ENCODE assay signal across 12 mouse cellular contexts in genomic region chr2:150735756-150736576, GRCm38 (mm10). TPM values are rescaled to one million over a fixed set of nuclear protein-coding genes. Genes with fewer than 3 reads are reported as not detected.
DNase-seq lines count a peak whose midpoint lies in the region; ATAC-seq and TF ChIP-seq lines count a peak whose summit lies in the region.
"Had no signal": no experiment of that assay in that cellular context is flagged by ENCODE, and none has a peak within 500 bp of the region (broad histone marks: within the 10 kb centered on the region; RNA-seq: fewer than 3 reads in every experiment).

No protein-coding gene starts in this region.

- no peak overlapping the region for H3K9ac ChIP-seq in CH12.LX (ENCODE audit: insufficient read depth, low read depth)
- H3K9ac ChIP-seq in forebrain, embryonic 16.5 days (replicated peaks; ENCODE audit: low read depth, low read length), result no peak overlapping the region
- H3K9ac ChIP-seq in midbrain, embryonic 13.5 days (replicated peaks), result no peak overlapping the region
- no peak overlapping the region for H3K9ac ChIP-seq in heart, adult 2 months (ENCODE audit: low read depth, low read length)

- H3K4me2 ChIP-seq in CH12.LX (ENCODE audit: insufficient read depth, low read depth, poor library complexity, severe bottlenecking), result no peak overlapping the region
- H3K4me2 ChIP-seq in forebrain, embryonic 16.5 days (ENCODE audit: low read length), result 0 out of 2 replicates have a peak overlapping the region, but pooled peaks have one; percentile 29
- peak overlapping the region; percentile 32 for H3K4me2 ChIP-seq in midbrain, embryonic 13.5 days (replicated peaks)

- in situ Hi-C loops in CH12.LX (cut with MboI; ENCODE audit: low pct_ligation_motif_present, low pct_unique_long_range_greater_than_20kb, low sequenced_read_pairs), result no loop called here

- ATAC-seq in forebrain, embryonic 16.5 days, result peak; percentile 93
- ATAC-seq in midbrain, embryonic 13.5 days, result peak; percentile 96

- intact Hi-C loops in heart, adult 2 months (cut with DNase I), result no loop called here

- no peak for DNase-seq in CH12.LX (ENCODE audit: extremely low read depth)
- peak; percentile 91 for DNase-seq in brain, embryonic 14.5 days (ENCODE audit: low read depth)
- DNase-seq in adrenal gland, postnatal 14 days, result no peak
- DNase-seq in gastrocnemius, adult 18-20 months (ENCODE audit: low spot score), result no peak
- no peak for DNase-seq in adrenal gland, adult 2 months
- no peak for DNase-seq in heart, adult 2 months

- peaks cover 0 to 5% of the 10 kb centered on the region in 2 experiments; a peak in 1 of 4 replicates for H3K4me1 ChIP-seq in CH12.LX (ENCODE audit: control insufficient read depth in 1 of 2, insufficient read depth in 2 of 2)
- peaks cover 4% of the 10 kb centered on the region; the same call in 1 of the 2 replicates for H3K4me1 ChIP-seq in forebrain, embryonic 16.5 days (replicated peaks; ENCODE audit: control insufficient read depth, insufficient read depth, low read length)
- H3K4me1 ChIP-seq in midbrain, embryonic 13.5 days (replicated peaks), result peaks cover 7% of the 10 kb centered on the region
- H3K4me1 ChIP-seq in heart, adult 2 months (ENCODE audit: control insufficient read depth, insufficient read depth, low read length), result no peaks in the 10 kb centered on the region

- H3K27me3 ChIP-seq in CH12.LX (replicated peaks), result peaks cover 5% of the 10 kb centered on the region
- H3K27me3 ChIP-seq in forebrain, embryonic 16.5 days (replicated peaks; ENCODE audit: control insufficient read depth, insufficient read depth, low read length), result no peaks in the 10 kb centered on the region
- H3K27me3 ChIP-seq in midbrain, embryonic 13.5 days, result no peaks in the 10 kb centered on the region
- H3K27me3 ChIP-seq in heart, adult 2 months (ENCODE audit: control insufficient read depth, insufficient read depth, low read length), result no peaks in the 10 kb centered on the region

- dilution Hi-C loops in CH12.LX (cut with MboI; ENCODE audit: extremely low pct_ligation_motif_present, extremely low pct_unique_long_range_greater_than_20kb, low sequenced_read_pairs), result no loop called here

- no peak for TF ChIP-seq EP300 in CH12.LX (IDR thresholded peaks at IDR 0.05; ENCODE audit: low read length)
- TF ChIP-seq EP300 in heart, adult 2 months (IDR thresholded peaks at IDR 0.05; ENCODE audit: insufficient read depth, low read depth, low read length), result no peak

- no peak for TF ChIP-seq RAD21 in CH12.LX (IDR thresholded peaks at IDR 0.05; ENCODE audit: low read depth, low read length)

- H3K79me2 ChIP-seq in CH12.LX (replicated peaks; ENCODE audit: control insufficient read depth, extremely low read depth, insufficient read depth, poor library complexity, severe bottlenecking), result no peaks in the 10 kb centered on the region
- no peaks in the 10 kb centered on the region for H3K79me2 ChIP-seq in heart, adult 2 months (replicated peaks; ENCODE audit: control insufficient read depth, insufficient read depth, low read length)

- whole genome bisulfite sequencing in forebrain, embryonic 16.5 days, result 4% methylated on average over 11 of the region's 11 CpGs
- 21% methylated on average over 11 of the region's 11 CpGs for WGBS in midbrain, embryonic 13.5 days
- WGBS in heart, adult 2 months, result 72% methylated on average over 11 of the region's 11 CpGs

- H3K36me3 ChIP-seq in CH12.LX (replicated peaks in 1 of 2; ENCODE audit: control insufficient read depth in 1 of 2, insufficient read depth in 1 of 2, low read length in 1 of 2), result no peaks in the 10 kb centered on the region
- H3K36me3 ChIP-seq in forebrain, embryonic 16.5 days (ENCODE audit: control insufficient read depth, insufficient read depth), result no peaks in the 10 kb centered on the region
- H3K36me3 ChIP-seq in midbrain, embryonic 13.5 days, result no peaks in the 10 kb centered on the region
- no peaks in the 10 kb centered on the region for H3K36me3 ChIP-seq in heart, adult 2 months (ENCODE audit: control insufficient read depth, insufficient read depth, low read length)

- H3K9me3 ChIP-seq in CH12.LX (replicated peaks; ENCODE audit: low read length), result no peaks in the 10 kb centered on the region
- no peaks in the 10 kb centered on the region for H3K9me3 ChIP-seq in forebrain, embryonic 16.5 days (ENCODE audit: control insufficient read depth, low read length)
- H3K9me3 ChIP-seq in midbrain, embryonic 13.5 days, result no peaks in the 10 kb centered on the region

- peak in 1 of 2 experiments; percentile 16; a peak in 1 of 4 replicates for TF ChIP-seq CTCF in CH12.LX (conservative IDR thresholded peaks at IDR 0.05 in 1 of 2, IDR thresholded peaks at IDR 0.05 in 1 of 2; ENCODE audit: low read depth in 2 of 2, low read length in 2 of 2)
- peak; percentile 12; the same call in 1 of the 2 replicates for TF ChIP-seq CTCF in brain, embryonic 14.5 days (IDR thresholded peaks at IDR 0.05; ENCODE audit: borderline replicate concordance, extremely low read depth, insufficient read depth, insufficient read length)
- TF ChIP-seq CTCF in heart, adult 2 months (IDR thresholded peaks at IDR 0.05), result no peak

- H3K27ac ChIP-seq in CH12.LX (ENCODE audit: insufficient read depth, low read depth), result no peak overlapping the region
- peak overlapping the region; percentile 54; the same call in 1 of the 2 replicates for H3K27ac ChIP-seq in forebrain, embryonic 16.5 days (ENCODE audit: low read length)
- H3K27ac ChIP-seq in midbrain, embryonic 13.5 days, result no peak overlapping the region
- no peak overlapping the region for H3K27ac ChIP-seq in heart, adult 2 months
- H3K27ac ChIP-seq: macrophage had no signal

- no peak for TF ChIP-seq POLR2A in CH12.LX (IDR thresholded peaks at IDR 0.05; ENCODE audit: low read depth, low read length)
- no peak for TF ChIP-seq POLR2A in brain, embryonic 14.5 days (IDR thresholded peaks at IDR 0.05; ENCODE audit: borderline replicate concordance, extremely low read depth, insufficient read depth, insufficient read length, poor library complexity, severe bottlenecking)
- TF ChIP-seq POLR2A in heart, adult 2 months (IDR thresholded peaks at IDR 0.05; ENCODE audit: insufficient read depth, low read depth, low read length), result no peak

- no peak overlapping the region for H3K4me3 ChIP-seq in CH12.LX (replicated peaks in 1 of 3; ENCODE audit: low read depth in 2 of 3, low read length in 2 of 3, poor library complexity in 1 of 3)
- no peak overlapping the region for H3K4me3 ChIP-seq in forebrain, embryonic 16.5 days (replicated peaks; ENCODE audit: low read length)
- H3K4me3 ChIP-seq in midbrain, embryonic 13.5 days (replicated peaks), result no peak overlapping the region
- no peak overlapping the region for H3K4me3 ChIP-seq in heart, adult 2 months

TF ChIP-seq in CH12.LX, 34 proteins besides CTCF, POLR2A, EP300 and RAD21:
- TF ChIP-seq SMC3 (IDR thresholded peaks at IDR 0.05; ENCODE audit: low read depth, low read length) (peak; percentile 21; the same call in 1 of the 2 replicates), NELFE (IDR thresholded peaks at IDR 0.05; ENCODE audit: low read depth, low read length) (no peak)

RNA-seq across cellular contexts. Expression of gene Entpd6, which starts 12.9 kb away (rescaled TPM):
- total RNA-seq in CH12.LX (2012; rRNA removed) (35.5 and 36.4 TPM in 2 replicates), CH12.LX (2014; rRNA removed) (30.6 and 33.5 TPM in 2 replicates)
- 44.5 and 45.5 TPM in 2 replicates for polyA plus RNA-seq in CH12.LX (2012; ENCODE audit: insufficient read length, low read depth)
- 52.0 and 52.8 TPM in 2 replicates for polyA plus RNA-seq in brain, embryonic 14.5 days (2012; rRNA removed)
- polyA plus RNA-seq in forebrain, embryonic 16.5 days (2015; fragmentation: Nextera tagmentation; extraction: Ambion mirVana), result 51.4 and 62.3 TPM in 2 replicates
- 43.0 and 47.6 TPM in 2 replicates for polyA plus RNA-seq in midbrain, embryonic 13.5 days (2015; fragmentation: Nextera tagmentation; extraction: Ambion mirVana)
- 11.3 and 12.1 TPM in 2 replicates for total RNA-seq in adrenal gland, postnatal 14 days (2021)
- 1 to 10 TPM; 8.0 to 8.8 TPM for total RNA-seq in gastrocnemius, adult 18-20 months (2021)
- 10 to 100 TPM in 1 of 2 experiments, 1 to 10 TPM in 1; 9.9 to 11.5 TPM for total RNA-seq in adrenal gland, adult 2 months (2021)
- polyA plus RNA-seq in adrenal gland, adult 2 months (2012; rRNA removed), result 13.3 and 21.0 TPM in 2 replicates
- total RNA-seq in heart, adult 2 months (2021), result 10 to 100 TPM; 14.7 to 16.9 TPM
- 24.4 and 34.4 TPM in 2 replicates for polyA plus RNA-seq in heart, adult 2 months (2012; rRNA removed)

RNA-seq across cellular contexts. Expression of gene Vsx1, which starts 46.8 kb away (rescaled TPM):
- total RNA-seq in CH12.LX (2012; rRNA removed) (not detected in 2 replicates), CH12.LX (2014; rRNA removed) (not detected in 2 replicates)
- polyA plus RNA-seq in CH12.LX (2012; ENCODE audit: insufficient read length, low read depth), result not detected in 2 replicates
- 0.03 and 0.08 TPM in 2 replicates for polyA plus RNA-seq in brain, embryonic 14.5 days (2012; rRNA removed)
- not detected in 2 replicates for polyA plus RNA-seq in forebrain, embryonic 16.5 days (2015; fragmentation: Nextera tagmentation; extraction: Ambion mirVana)
- 0.05 and 0.23 TPM in 2 replicates for polyA plus RNA-seq in midbrain, embryonic 13.5 days (2015; fragmentation: Nextera tagmentation; extraction: Ambion mirVana)
- not detected in 2 replicates for total RNA-seq in adrenal gland, postnatal 14 days (2021)
- total RNA-seq in gastrocnemius, adult 18-20 months (2021), result not detected
- not detected for total RNA-seq in adrenal gland, adult 2 months (2021)
- polyA plus RNA-seq in adrenal gland, adult 2 months (2012; rRNA removed), result not detected in 2 replicates
- under 1 TPM; 0.10 to 0.14 TPM for total RNA-seq in heart, adult 2 months (2021)
- polyA plus RNA-seq in heart, adult 2 months (2012; rRNA removed), result not detected in 2 replicates
- total RNA-seq: adrenal gland, postnatal 4 days; liver, adult 2 months had no signal
- polyA plus RNA-seq: heart, postnatal 0 days; liver, adult 2 months; macrophage had no signal

RNA-seq across cellular contexts. Expression of gene Pygb, which starts 50.6 kb away (rescaled TPM):
- total RNA-seq in CH12.LX (2012; rRNA removed) (47.0 and 47.7 TPM in 2 replicates), CH12.LX (2014; rRNA removed) (36.4 and 39.7 TPM in 2 replicates)
- 42.6 and 43.2 TPM in 2 replicates for polyA plus RNA-seq in CH12.LX (2012; ENCODE audit: insufficient read length, low read depth)
- polyA plus RNA-seq in brain, embryonic 14.5 days (2012; rRNA removed), result 56.6 and 75.8 TPM in 2 replicates
- 102 and 110 TPM in 2 replicates for polyA plus RNA-seq in forebrain, embryonic 16.5 days (2015; fragmentation: Nextera tagmentation; extraction: Ambion mirVana)
- 66.0 and 72.5 TPM in 2 replicates for polyA plus RNA-seq in midbrain, embryonic 13.5 days (2015; fragmentation: Nextera tagmentation; extraction: Ambion mirVana)
- 41.7 and 45.3 TPM in 2 replicates for total RNA-seq in adrenal gland, postnatal 14 days (2021)
- total RNA-seq in gastrocnemius, adult 18-20 months (2021), result 1 to 10 TPM; 4.5 to 5.5 TPM
- total RNA-seq in adrenal gland, adult 2 months (2021), result 10 to 100 TPM; 41.1 to 55.2 TPM
- 28.5 and 37.3 TPM in 2 replicates for polyA plus RNA-seq in adrenal gland, adult 2 months (2012; rRNA removed)
- total RNA-seq in heart, adult 2 months (2021), result 100 to 1,000 TPM; 448 to 514 TPM
- 343 and 518 TPM in 2 replicates for polyA plus RNA-seq in heart, adult 2 months (2012; rRNA removed)
